Mouse (Mus musculus) intestine, embryonic 15.5 days (tissue): Measurements from ENCODE around the gene Kif1b. TPM values are rescaled to one million over a fixed set of nuclear protein-coding genes. Genes with fewer than 3 reads are reported as not detected.

Experiments used
- ATAC-seq: fragments of 200-750 bp; cut with Nextera tagmentation; 2 replicates; pipeline ENCODE4 v1.8.0; 2017; ENCODE audit warnings: moderate TSS enrichment, moderate library complexity
- H3K27ac ChIP-seq: fragments of 300-500 bp; sonication (generic); 2 replicates; pipeline ENCODE4 v1.5.1; 2015; ENCODE audit warnings: mild to moderate bottlenecking, inconsistent platforms
- H3K27me3 ChIP-seq: fragments of 300-500 bp; sonication (generic); replicated peaks from 2 replicates; pipeline ENCODE4 v1.6.1; 2015; ENCODE audit warnings: inconsistent platforms
- H3K36me3 ChIP-seq: fragments of 300-500 bp; sonication (generic); 2 replicates; pipeline ENCODE4 v1.6.1; 2015; ENCODE audit warnings: inconsistent platforms
- H3K4me1 ChIP-seq: fragments of 300-500 bp; sonication (generic); replicated peaks from 2 replicates; pipeline ENCODE4 v1.6.1; 2015; ENCODE audit warnings: inconsistent platforms
- H3K4me2 ChIP-seq: fragments of 300-500 bp; sonication (generic); replicated peaks from 2 replicates; pipeline ENCODE4 v1.6.1; 2015; ENCODE audit warnings: mild to moderate bottlenecking, inconsistent platforms
- H3K4me3 ChIP-seq: fragments of 300-500 bp; sonication (generic); replicated peaks from 2 replicates; pipeline ENCODE4 v1.5.1; 2015; ENCODE audit warnings: inconsistent platforms
- H3K9ac ChIP-seq: fragments of 300-500 bp; sonication (generic); 2 replicates; pipeline ENCODE4 v1.6.1; 2015; ENCODE audit warnings: inconsistent platforms
- H3K9me3 ChIP-seq: fragments of 300-500 bp; sonication (generic); 2 replicates; pipeline ENCODE4 v1.6.1; 2016; ENCODE audit warnings: inconsistent platforms
- WGBS: fragments of 180-500 bp; shearing (Covaris S2); methylation state at CpG from one replicate; pipeline ENCODE4 v1.1.7; 2015; 5-methylcytosine and 5-hydroxymethylcytosine counted together
- polyA plus RNA-seq: library from polyadenylated mRNA; unstranded; fragments of >200 nt; fragmentation: Nextera tagmentation; extraction: Ambion mirVana; gene quantifications from 2 replicates; pipeline ENCODE4 v1.2.1, GENCODE M21; 2015

Kif1b gene
- polyA plus RNA-seq, 1 experiment from 2014 or later, result 25.5 TPM

DNA sequence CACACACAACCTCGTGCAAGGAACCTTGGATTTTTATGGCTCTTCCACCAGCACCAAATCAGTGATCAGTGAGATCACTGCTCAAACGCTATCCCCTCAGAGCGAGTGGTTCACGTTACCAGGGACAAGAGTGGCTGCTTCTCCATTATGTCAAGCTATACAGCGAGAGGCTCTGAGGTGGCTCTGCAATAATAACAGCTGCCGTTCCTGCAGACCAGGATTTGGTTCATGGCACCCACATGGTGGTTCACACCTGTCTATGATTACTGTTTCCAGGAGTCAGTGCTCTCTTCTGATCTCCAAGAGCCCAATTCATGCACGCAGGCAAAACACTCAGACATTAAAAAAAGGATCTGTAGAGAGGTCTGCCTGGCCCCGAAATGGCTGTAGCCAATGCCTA, 169.0 kb downstream of the Kif1b start:
- H3K4me3 ChIP-seq, result no peak overlapping the region
- H3K27ac ChIP-seq, result no peak overlapping the region
- no peaks in the 10 kb centered on the region for H3K9me3 ChIP-seq
- H3K9ac ChIP-seq, result no peak overlapping the region
- WGBS, result 77% methylated on average over 8 of the region's 8 CpGs
- no peaks in the 10 kb centered on the region for H3K27me3 ChIP-seq
- H3K4me2 ChIP-seq, result no peak overlapping the region
- H3K4me1 ChIP-seq, result peaks cover 9% of the 10 kb centered on the region
- H3K36me3 ChIP-seq, result no peaks in the 10 kb centered on the region
- ATAC-seq, result no peak

DNA sequence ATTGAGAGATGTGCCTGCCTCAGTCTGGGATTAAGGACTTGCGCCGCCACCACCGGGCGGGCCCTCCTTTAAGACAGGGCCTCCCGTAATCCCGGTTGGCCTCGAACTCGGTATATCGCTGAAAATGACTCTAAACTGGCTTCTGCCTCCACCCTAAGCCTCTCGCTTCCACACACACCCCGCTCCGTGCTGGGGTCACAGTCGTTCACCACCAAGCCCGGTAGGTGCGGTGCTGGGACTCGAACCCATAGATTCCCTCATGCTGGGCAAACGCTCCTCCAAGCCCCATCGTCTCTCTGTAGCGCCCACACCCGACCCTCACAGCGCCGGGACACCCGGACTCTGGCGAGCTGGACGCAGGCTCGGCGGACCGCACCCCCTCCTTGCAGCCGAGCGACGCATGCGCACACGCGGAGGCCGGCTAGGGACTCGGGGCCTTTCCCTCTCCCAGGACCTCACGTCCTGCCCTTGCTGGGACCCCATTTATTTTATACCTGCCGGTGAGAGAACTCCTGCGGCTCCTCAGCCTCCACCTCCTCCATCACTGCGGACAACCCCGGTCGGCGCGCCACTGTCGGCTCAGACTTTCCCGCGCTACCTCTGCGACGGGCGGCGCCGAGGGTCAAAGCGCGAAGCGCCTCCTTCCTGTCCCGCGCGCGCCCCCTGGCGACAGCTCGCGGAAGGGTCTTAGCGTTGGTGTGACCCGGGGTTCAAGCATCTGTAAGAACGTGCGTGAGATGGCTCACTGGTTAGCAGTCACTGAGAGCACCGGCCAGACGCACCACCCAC, 170.3 kb downstream of the Kif1b start, which contains the start of gene Cenps:
Gene Cenps, minus strand, starts transcription at position 648 of the 789 bp plus-strand sequence.
- H3K4me2 ChIP-seq, result peak within 1 kb of the TSS; percentile 74
- peak within 1 kb of the TSS; percentile 67 for H3K4me3 ChIP-seq
- H3K27me3 ChIP-seq, result no peaks in the 10 kb centered on the region
- peak within 1 kb of the TSS; percentile 67 for H3K9ac ChIP-seq
- H3K4me1 ChIP-seq, result peaks cover 11% of the 10 kb centered on the region
- H3K9me3 ChIP-seq, result no peaks in the 10 kb centered on the region
- peak within 1 kb of the TSS; percentile 87 for H3K27ac ChIP-seq
- ATAC-seq, result peak; percentile 94
- H3K36me3 ChIP-seq, result no peaks in the 10 kb centered on the region
- under 1% methylated on average over 68 of the region's 68 CpGs for WGBS

DNA sequence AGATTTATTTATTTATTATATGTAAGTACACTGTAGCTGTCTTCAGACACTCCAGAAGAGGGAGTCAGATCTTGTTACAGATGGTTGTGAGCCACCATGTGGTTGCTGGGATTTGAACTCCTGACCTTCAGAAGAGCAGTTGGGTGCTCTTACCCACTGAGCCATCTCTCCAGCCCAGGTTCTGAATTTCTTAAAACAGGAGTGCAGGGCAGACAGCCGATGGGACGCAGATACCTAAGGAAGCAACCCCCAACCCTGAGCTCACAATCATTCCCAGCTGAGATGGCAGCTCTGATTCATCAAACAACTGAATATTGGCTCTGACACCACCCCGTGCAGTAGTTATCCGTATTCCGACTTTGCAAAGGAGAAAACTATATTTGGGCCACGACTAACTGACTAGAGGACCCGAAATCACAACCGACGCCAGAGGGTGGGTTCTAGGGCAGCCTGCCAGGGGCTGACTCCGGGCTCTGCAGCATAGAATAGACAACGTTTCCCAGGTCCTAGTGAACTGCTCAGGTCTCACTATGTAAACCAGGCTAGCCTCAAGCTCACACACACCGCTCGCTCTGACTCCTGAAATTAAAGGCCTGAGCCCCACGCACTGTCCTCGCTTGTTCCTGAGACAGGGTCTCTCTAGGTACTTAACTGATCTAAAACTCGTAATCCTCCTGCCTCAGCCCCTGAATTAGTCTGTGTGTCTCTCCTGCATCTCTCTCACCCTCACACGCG, 171.2 kb downstream of the Kif1b start:
- Histone ChIP-seq H3K9ac (peak overlapping the region; percentile 67), H3K27ac (0 out of 2 replicates have a peak overlapping the region, but pooled peaks have one; percentile 87), H3K4me1 (peaks cover 12% of the 10 kb centered on the region), H3K4me3 (peak overlapping the region; percentile 67), H3K4me2 (peak overlapping the region; percentile 74), H3K27me3 (no peaks in the 10 kb centered on the region), H3K9me3 (no peaks in the 10 kb centered on the region), H3K36me3 (no peaks in the 10 kb centered on the region)
- ATAC-seq, result no peak
- WGBS, result 65% methylated on average over 18 of the region's 18 CpGs

DNA sequence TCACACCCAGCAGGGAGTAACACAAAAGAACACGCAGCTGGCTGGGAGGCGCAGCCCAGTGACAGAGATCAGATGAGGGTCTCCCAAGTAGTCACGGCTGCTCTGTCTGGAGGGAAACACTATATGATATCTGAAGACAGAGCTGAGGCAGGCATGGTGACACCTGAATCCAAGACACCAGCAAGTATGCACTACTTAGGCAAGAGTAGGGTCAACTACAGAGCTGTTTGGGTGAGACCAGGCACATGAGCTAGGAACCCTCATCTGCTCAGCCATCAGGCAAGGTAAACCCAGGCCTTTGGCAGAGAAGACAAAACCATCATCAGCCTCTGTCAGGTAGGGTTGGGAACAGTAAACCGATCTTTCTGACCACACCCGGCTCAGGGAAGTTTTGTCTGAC, 174.1 kb downstream of the Kif1b start:
- Histone ChIP-seq H3K36me3 (peaks cover 3% of the 10 kb centered on the region; the same call in 1 of the 2 replicates), H3K4me1 (peaks cover 12% of the 10 kb centered on the region), H3K27me3 (no peaks in the 10 kb centered on the region), H3K27ac (no peak overlapping the region), H3K4me2 (no peak overlapping the region), H3K9me3 (no peaks in the 10 kb centered on the region), H3K4me3 (no peak overlapping the region), H3K9ac (no peak overlapping the region)
- WGBS, result 81% methylated on average over 5 of the region's 5 CpGs
- ATAC-seq, result no peak

DNA sequence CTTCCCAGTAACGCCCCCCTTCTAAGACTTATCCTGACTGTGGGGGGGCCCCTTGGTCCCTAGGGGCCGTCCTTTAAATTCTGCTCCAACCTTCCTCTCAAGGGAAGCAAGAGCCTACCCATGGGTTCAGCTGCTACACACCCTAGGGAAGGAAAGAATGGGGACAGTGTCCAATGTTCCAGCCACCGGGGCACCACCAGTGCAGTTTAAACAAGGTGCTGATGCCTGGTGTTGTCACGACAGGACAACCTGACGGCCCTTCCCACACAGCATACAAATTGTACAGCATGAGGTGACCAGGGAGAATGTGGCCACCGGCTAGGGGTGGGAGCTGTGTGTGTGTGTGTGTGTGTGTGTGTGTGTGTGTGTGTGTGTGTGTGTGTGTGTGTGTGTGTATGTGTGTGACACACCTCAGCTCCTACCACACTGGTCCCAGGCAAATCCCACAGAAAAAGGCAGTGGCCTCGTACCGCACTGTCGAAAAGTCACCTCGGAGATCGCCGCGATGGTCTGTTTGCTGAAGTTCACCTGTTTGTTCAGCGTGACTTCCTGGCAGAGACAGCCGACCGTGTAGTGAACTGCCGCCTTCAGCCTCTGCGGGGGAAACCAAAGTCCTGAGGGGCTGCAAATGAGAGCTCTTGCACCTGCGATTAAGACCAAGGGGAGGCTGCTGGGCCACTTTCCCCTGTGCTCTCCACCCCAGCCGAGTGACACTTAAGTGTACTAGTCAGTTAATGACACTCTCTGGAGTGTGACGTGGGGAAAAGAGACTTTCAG, 175.5 kb downstream of the Kif1b start:
- WGBS, result 58% methylated on average over 21 of the region's 21 CpGs
- no peak for ATAC-seq
- no peak overlapping the region for H3K27ac ChIP-seq
- H3K4me2 ChIP-seq, result no peak overlapping the region
- H3K4me3 ChIP-seq, result no peak overlapping the region
- peaks cover 11% of the 10 kb centered on the region for H3K4me1 ChIP-seq
- no peaks in the 10 kb centered on the region for H3K27me3 ChIP-seq
- H3K9ac ChIP-seq, result no peak overlapping the region
- H3K9me3 ChIP-seq, result no peaks in the 10 kb centered on the region
- H3K36me3 ChIP-seq, result peaks cover 3% of the 10 kb centered on the region; the same call in 1 of the 2 replicates

DNA sequence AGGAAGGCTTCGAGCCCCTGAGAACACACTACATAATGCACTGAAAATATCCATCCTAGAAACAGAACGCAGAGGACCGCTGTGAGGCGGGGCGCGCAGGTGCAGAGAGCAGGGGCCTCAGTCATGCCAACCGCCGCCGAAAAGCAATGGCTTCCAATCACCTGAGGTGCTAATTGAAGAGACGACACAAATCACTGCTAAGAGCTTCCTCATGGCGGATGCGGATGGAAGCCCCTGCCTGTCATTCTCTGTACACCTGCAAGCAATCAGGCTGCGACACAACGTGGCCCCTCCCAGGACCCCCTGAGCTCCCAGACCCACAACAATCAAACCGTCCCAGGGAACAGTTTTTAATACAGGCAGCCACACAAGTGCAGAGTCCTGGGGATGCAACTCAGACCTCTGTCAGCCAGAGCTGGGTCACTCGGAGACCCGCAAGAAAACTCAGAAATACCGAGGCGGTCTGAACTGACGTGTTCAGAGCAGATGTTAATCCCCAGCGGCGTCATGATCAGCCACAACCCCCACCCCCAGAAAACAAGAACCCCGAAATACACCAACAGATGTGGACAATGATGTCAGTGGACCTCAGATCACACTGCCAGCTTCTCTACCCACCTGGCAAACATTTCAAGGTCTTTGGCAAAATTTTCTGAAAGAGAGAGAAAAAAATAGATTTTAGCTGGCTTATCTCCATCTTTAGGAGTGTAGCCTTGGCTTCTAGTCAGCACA, 176.3 kb downstream of the Kif1b start:
- no peaks in the 10 kb centered on the region for H3K9me3 ChIP-seq
- H3K4me2 ChIP-seq, result no peak overlapping the region
- peaks cover 3% of the 10 kb centered on the region; the same call in 1 of the 2 replicates for H3K36me3 ChIP-seq
- no peak overlapping the region for H3K9ac ChIP-seq
- H3K27ac ChIP-seq, result no peak overlapping the region
- H3K4me1 ChIP-seq, result 0 out of 2 replicates have a peak, but pooled peaks cover 3% of the 10 kb centered on the region
- no peak for ATAC-seq
- 90% methylated on average over 23 of the region's 23 CpGs for WGBS
- H3K27me3 ChIP-seq, result no peaks in the 10 kb centered on the region
- no peak overlapping the region for H3K4me3 ChIP-seq

DNA sequence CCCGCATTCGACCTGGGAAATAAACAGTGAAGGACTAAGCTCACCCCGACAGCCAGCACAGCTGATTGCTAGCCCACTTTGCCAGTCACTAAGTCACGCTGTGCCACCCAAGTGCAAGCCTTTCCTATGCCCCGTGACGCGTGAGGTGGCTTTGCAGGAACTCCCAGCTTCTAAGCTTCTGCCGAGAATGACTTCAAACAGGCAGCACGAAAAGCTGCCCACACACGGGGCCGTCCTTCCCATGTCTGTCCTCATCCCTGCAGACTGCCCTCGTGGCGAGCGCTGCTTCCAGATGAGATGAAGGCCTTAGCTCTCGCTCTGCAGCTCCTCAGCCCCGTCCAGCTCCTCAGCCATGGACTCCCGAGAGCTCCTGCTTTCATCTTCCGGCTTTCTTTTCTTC, 179.0 kb downstream of the Kif1b start:
- no peak for ATAC-seq
- WGBS, result 70% methylated on average over 18 of the region's 18 CpGs
- H3K36me3 ChIP-seq, result peaks cover 3% of the 10 kb centered on the region; the same call in 1 of the 2 replicates

DNA sequence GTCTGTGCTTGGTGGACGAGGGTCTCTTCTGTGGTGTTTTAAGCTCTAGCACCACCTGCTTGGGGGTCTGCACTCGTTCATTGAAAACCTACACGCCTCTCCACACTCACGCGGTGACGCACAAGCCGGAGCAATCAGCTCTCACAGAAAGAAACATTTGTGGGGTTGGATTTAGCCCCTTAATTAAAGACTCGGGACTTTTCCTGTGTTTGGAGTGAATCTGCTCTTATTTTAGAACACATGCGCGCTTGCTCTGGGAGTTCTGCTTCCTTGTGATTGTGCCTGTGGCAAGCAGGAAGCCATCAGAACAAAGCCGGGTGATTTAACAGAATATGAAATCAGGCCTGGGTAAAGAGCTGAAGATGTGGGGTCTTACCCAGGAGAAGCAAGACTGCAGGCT, 180.8 kb downstream of the Kif1b start, which contains the start of gene Cort:
Gene Cort, minus strand, starts transcription at position 101 of the 400 bp plus-strand sequence.
- Histone ChIP-seq H3K27me3 (no peaks in the 10 kb centered on the region), H3K4me1 (0 out of 2 replicates have a peak, but pooled peaks cover 6% of the 10 kb centered on the region), H3K27ac (no peak within 1 kb of the TSS), H3K36me3 (peaks cover 3% of the 10 kb centered on the region; the same call in 1 of the 2 replicates), H3K9ac (no peak within 1 kb of the TSS), H3K4me2 (no peak within 1 kb of the TSS), H3K4me3 (no peak within 1 kb of the TSS), H3K9me3 (no peaks in the 10 kb centered on the region)
- ATAC-seq, result no peak
- WGBS, result 81% methylated on average over 11 of the region's 11 CpGs

More for the DNA sequence above, 179.0 kb downstream of the Kif1b start:
- H3K27me3 ChIP-seq, result no peaks in the 10 kb centered on the region
- H3K4me1 ChIP-seq, result 0 out of 2 replicates have a peak, but pooled peaks cover 5% of the 10 kb centered on the region
- H3K27ac ChIP-seq, result no peak overlapping the region
- no peak overlapping the region for H3K9ac ChIP-seq
- H3K4me3 ChIP-seq, result no peak overlapping the region
- H3K9me3 ChIP-seq, result no peaks in the 10 kb centered on the region
- H3K4me2 ChIP-seq, result no peak overlapping the region

Other genes starting within 250 kb of the Kif1b start
- gene Pex14, start 207.8 kb downstream of the Kif1b start, polyA plus RNA-seq, result 52.1 and 54.8 TPM in 2 replicates
- 44.9 and 48.3 TPM in 2 replicates for gene Dffa, start 203.5 kb downstream of the Kif1b start, polyA plus RNA-seq
- gene Cort, start 180.9 kb downstream of the Kif1b start, polyA plus RNA-seq, result not detected in 2 replicates
- gene Cenps, start 170.1 kb downstream of the Kif1b start, polyA plus RNA-seq, result 21.0 and 23.8 TPM in 2 replicates
- gene Pgd, start 140.9 kb downstream of the Kif1b start, polyA plus RNA-seq, result 195 and 210 TPM in 2 replicates
- gene Ube4b, start 119.1 kb upstream of the Kif1b start, polyA plus RNA-seq, result 34.3 and 39.0 TPM in 2 replicates
- 1.6 and 1.8 TPM in 2 replicates for gene Rbp7, start 147.3 kb upstream of the Kif1b start, polyA plus RNA-seq
- 0.38 TPM in 1 of 2 replicates, not detected in the other for gene Tmem274, start 169.7 kb upstream of the Kif1b start, polyA plus RNA-seq
- 13.3 TPM in 2 replicates for gene Nmnat1, start 177.5 kb upstream of the Kif1b start, polyA plus RNA-seq
- 36.3 and 39.9 TPM in 2 replicates for gene Lzic, start 177.5 kb upstream of the Kif1b start, polyA plus RNA-seq
- gene Ctnnbip1, start 210.5 kb upstream of the Kif1b start, polyA plus RNA-seq, result 41.7 and 43.8 TPM in 2 replicates